Mouse (Mus musculus) forebrain, embryonic 14.5 days (tissue): Measurements from ENCODE around the gene Sec22b. TPM values are rescaled to one million over a fixed set of nuclear protein-coding genes. Genes with fewer than 3 reads are reported as not detected.

Experiments used
- ATAC-seq: fragments of 200-750 bp; cut with Nextera tagmentation; 2 replicates; pipeline ENCODE4 v1.8.0; 2017; ENCODE audit warnings: mild to moderate bottlenecking, moderate library complexity
- DNase-seq: peaks from one replicate; pipeline ENCODE4 v3.0.0-alpha.2; 2015; ENCODE audit warnings: low spot score
- H3K27ac ChIP-seq: fragments of 300-500 bp; sonication (generic); 2 replicates; pipeline ENCODE4 v1.5.1; 2014; ENCODE audit warnings: low read depth, mild to moderate bottlenecking, control low read depth, low read length, moderate library complexity
- H3K27me3 ChIP-seq: fragments of 300-500 bp; sonication (generic); replicated peaks from 2 replicates; pipeline ENCODE4 v1.6.1; 2014; ENCODE audit warnings: low read length, control low read depth, mixed read lengths; ENCODE audit not compliant: control insufficient read depth, insufficient read depth
- H3K36me3 ChIP-seq: fragments of 300-500 bp; sonication (generic); 2 replicates; pipeline ENCODE4 v1.6.1; 2014; ENCODE audit warnings: low read length, control low read depth; ENCODE audit not compliant: control insufficient read depth, insufficient read depth
- H3K4me1 ChIP-seq: fragments of 300-500 bp; sonication (generic); 2 replicates; pipeline ENCODE4 v1.6.1; 2014; ENCODE audit warnings: antibody characterized with exemption, low read length, control low read depth; ENCODE audit not compliant: control insufficient read depth, insufficient read depth
- H3K4me2 ChIP-seq: fragments of 300-500 bp; sonication (generic); 2 replicates; pipeline ENCODE4 v1.6.1; 2014; ENCODE audit warnings: mild to moderate bottlenecking, control low read depth, low read length
- H3K4me3 ChIP-seq: fragments of 300-500 bp; sonication (generic); 2 replicates; pipeline ENCODE4 v1.5.1; 2014; ENCODE audit warnings: low read depth, low read length, control low read depth
- H3K9ac ChIP-seq: fragments of 300-500 bp; sonication (generic); 2 replicates; pipeline ENCODE4 v1.6.1; 2014; ENCODE audit warnings: mild to moderate bottlenecking, low read length, control low read depth, moderate library complexity
- H3K9me3 ChIP-seq: fragments of 300-500 bp; sonication (generic); replicated peaks from 2 replicates; pipeline ENCODE4 v1.6.1; 2016; ENCODE audit warnings: low read length, control low read depth, mixed read lengths; ENCODE audit not compliant: control insufficient read depth
- WGBS: fragments of 180-500 bp; shearing (Covaris S2); extraction: QIAGEN DNeasy Blood & Tissue Kit; methylation state at CpG from one replicate; pipeline ENCODE4 v1.1.7; 2014; 5-methylcytosine and 5-hydroxymethylcytosine counted together
- polyA plus RNA-seq: library from polyadenylated mRNA; unstranded; fragments of >200 nt; fragmentation: Nextera tagmentation; extraction: Ambion mirVana; gene quantifications from 2 replicates; pipeline ENCODE4 v1.2.1, GENCODE M21; 2014

Gene Sec22b
- polyA plus RNA-seq, 1 experiment from 2014 or later: 130 TPM

GRCm38 (mm10) chr3:97888168-97888901 is 12.7 kb upstream of the Sec22b start, which contains the start of gene Pde4dip:
Gene Pde4dip, minus strand, starts transcription at chr3:97888707.
- no peaks in the 10 kb centered on the region; the same call in 1 of the 2 replicates for H3K4me1 ChIP-seq

GRCm38 (mm10) chr3:97890205-97890604 is 10.8 kb upstream of the Sec22b start:
- ATAC-seq: no peak

More at GRCm38 (mm10) chr3:97888168-97888901, 12.7 kb upstream of the Sec22b start, which contains the start of gene Pde4dip:
- no peaks in the 10 kb centered on the region for H3K9me3 ChIP-seq
- H3K27me3 ChIP-seq: 0 out of 2 replicates have a peak, but pooled peaks cover 6% of the 10 kb centered on the region
- WGBS: 2% methylated on average over 44 of the region's 44 CpGs
- H3K4me2 ChIP-seq: peak within 1 kb of the TSS; percentile 92
- H3K4me3 ChIP-seq: peak within 1 kb of the TSS; percentile 53
- peak within 1 kb of the TSS; percentile 48; the same call in 1 of the 2 replicates for H3K27ac ChIP-seq
- peak within 1 kb of the TSS; percentile 71 for H3K9ac ChIP-seq
- no peaks in the 10 kb centered on the region for H3K36me3 ChIP-seq
- DNase-seq (peak; percentile 70), ATAC-seq (peak; percentile 82)

GRCm38 (mm10) chr3:97894695-97895094 is 6.3 kb upstream of the Sec22b start:
- no peak overlapping the region for H3K4me3 ChIP-seq
- H3K4me1 ChIP-seq: no peaks in the 10 kb centered on the region
- H3K9me3 ChIP-seq: no peaks in the 10 kb centered on the region
- no peak overlapping the region for H3K9ac ChIP-seq
- no peaks in the 10 kb centered on the region for H3K27me3 ChIP-seq
- no peaks in the 10 kb centered on the region for H3K36me3 ChIP-seq
- ATAC-seq (no peak), DNase-seq (no peak)
- no peak overlapping the region for H3K27ac ChIP-seq
- WGBS: 45% methylated on average over 6 of the region's 6 CpGs
- H3K4me2 ChIP-seq: no peak overlapping the region

More at GRCm38 (mm10) chr3:97890205-97890604, 10.8 kb upstream of the Sec22b start:
- H3K27ac ChIP-seq: no peak overlapping the region
- WGBS: 73% methylated on average over 6 of the region's 6 CpGs
- no peak overlapping the region for H3K4me2 ChIP-seq
- 0 out of 2 replicates have a peak, but pooled peaks cover 6% of the 10 kb centered on the region for H3K27me3 ChIP-seq
- no peak overlapping the region for H3K4me3 ChIP-seq
- no peaks in the 10 kb centered on the region for H3K9me3 ChIP-seq
- no peaks in the 10 kb centered on the region for H3K36me3 ChIP-seq
- no peak for DNase-seq
- no peaks in the 10 kb centered on the region; the same call in 1 of the 2 replicates for H3K4me1 ChIP-seq
- no peak overlapping the region for H3K9ac ChIP-seq

DNA sequence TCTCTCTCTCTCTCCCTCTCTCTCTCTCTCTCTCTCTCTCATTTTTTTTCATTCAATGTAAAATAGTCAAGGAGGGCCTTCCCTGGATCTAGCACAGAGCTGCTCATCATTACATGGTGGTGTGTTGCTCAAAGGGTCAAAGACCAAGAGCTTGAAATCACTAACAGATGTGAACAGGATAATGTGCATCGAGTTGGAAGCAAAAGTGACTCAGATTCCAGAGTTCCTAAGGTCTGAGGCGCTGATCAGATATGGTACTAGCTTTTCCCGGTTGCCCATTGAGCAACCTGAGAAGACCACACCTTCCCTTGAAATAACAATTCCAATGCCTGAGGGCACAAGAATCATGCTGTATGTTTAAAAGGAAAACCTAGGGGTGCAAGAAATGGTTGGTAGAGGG is 2.6 kb upstream of the Sec22b start:
- Histone ChIP-seq H3K4me2 (no peak overlapping the region), H3K9me3 (no peaks in the 10 kb centered on the region), H3K4me3 (no peak overlapping the region), H3K9ac (no peak overlapping the region), H3K27ac (no peak overlapping the region), H3K27me3 (no peaks in the 10 kb centered on the region), H3K36me3 (no peaks in the 10 kb centered on the region), H3K4me1 (peaks cover 12% of the 10 kb centered on the region)
- 78% methylated on average over 3 of the region's 3 CpGs for WGBS
- DNase-seq (no peak), ATAC-seq (no peak)

DNA sequence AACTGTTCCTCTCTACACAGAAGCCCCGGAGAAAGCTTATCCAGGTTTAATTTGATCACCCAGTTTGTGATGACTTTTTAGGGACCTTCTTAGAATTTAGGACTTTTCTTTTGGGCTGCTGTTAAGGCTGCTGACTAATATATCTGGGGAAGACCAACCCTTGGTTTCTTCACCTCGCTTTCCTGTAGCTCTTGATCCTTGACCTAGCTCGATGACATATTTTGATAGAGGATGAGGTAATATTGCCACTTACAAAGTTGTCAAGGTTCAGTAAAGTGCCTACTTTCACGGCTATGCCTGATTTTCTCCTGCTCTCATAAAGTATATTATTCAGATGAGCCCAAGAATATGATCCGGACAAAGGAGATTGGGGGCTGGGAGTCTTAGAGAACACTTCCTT is 596 bp downstream of the Sec22b start:
- H3K9ac ChIP-seq: peak overlapping the region; percentile 94
- 24% methylated on average over 5 of the region's 5 CpGs for WGBS
- H3K4me2 ChIP-seq: peak overlapping the region; percentile 73
- no peak overlapping the region for H3K27ac ChIP-seq
- no peaks in the 10 kb centered on the region for H3K27me3 ChIP-seq
- H3K36me3 ChIP-seq: no peaks in the 10 kb centered on the region
- peak overlapping the region; percentile 94 for H3K4me3 ChIP-seq
- no peak for ATAC-seq
- no peak for DNase-seq
- H3K9me3 ChIP-seq: no peaks in the 10 kb centered on the region
- H3K4me1 ChIP-seq: peaks cover 12% of the 10 kb centered on the region

DNA sequence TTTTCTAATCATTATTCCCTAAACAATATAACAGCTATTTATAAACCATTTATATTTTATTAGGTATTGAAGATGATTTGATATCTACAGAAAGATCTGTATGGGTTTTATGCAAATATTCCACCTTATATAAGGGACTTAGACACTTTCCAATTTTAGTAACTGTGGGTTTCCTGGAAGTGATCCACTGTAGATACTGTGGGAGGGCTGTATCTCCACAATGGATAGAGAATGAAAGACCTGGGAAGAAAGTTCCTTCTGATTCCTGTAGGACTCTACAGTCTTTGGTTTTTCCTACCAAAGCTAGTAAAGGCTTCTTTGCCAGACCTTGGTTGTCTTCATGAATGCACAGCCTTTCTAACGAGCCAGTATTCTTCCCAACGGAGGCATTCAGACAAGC is 8.7 kb downstream of the Sec22b start:
- H3K4me1 ChIP-seq: no peaks in the 10 kb centered on the region
- H3K9me3 ChIP-seq: no peaks in the 10 kb centered on the region
- ATAC-seq: no peak
- no peaks in the 10 kb centered on the region for H3K27me3 ChIP-seq
- WGBS: 12% methylated on average over 2 of the region's 2 CpGs
- DNase-seq: no peak
- H3K36me3 ChIP-seq: peaks cover 16% of the 10 kb centered on the region; the same call in 1 of the 2 replicates
- no peak overlapping the region for H3K9ac ChIP-seq
- no peak overlapping the region for H3K27ac ChIP-seq
- H3K4me3 ChIP-seq: no peak overlapping the region
- no peak overlapping the region for H3K4me2 ChIP-seq

DNA sequence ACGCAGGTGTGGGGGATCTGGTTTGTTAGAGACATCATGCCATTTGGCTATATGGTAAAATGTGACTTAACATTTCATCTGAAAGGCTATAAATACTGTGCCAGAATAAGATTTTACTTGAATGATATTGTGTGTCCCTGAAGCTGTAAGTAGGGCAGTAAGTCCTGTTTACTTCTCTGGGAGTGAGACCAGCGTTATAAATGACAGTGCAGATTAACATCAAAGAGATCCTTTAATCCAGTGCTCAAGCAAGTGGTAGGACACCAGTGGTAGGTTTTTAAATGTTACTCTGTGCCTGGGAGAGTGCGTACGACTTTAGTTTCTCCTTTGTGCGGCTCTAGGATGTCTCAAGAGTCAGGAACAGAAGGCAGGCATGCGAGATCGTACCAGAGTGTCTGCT is 10.1 kb downstream of the Sec22b start:
- WGBS: 87% methylated on average over 7 of the region's 7 CpGs
- ATAC-seq: no peak
- H3K4me1 ChIP-seq: no peaks in the 10 kb centered on the region
- no peak for DNase-seq
- H3K9ac ChIP-seq: no peak overlapping the region
- peaks cover 21% of the 10 kb centered on the region; the same call in 1 of the 2 replicates for H3K36me3 ChIP-seq
- H3K27me3 ChIP-seq: no peaks in the 10 kb centered on the region
- no peaks in the 10 kb centered on the region for H3K9me3 ChIP-seq
- no peak overlapping the region for H3K4me3 ChIP-seq
- no peak overlapping the region for H3K4me2 ChIP-seq
- H3K27ac ChIP-seq: no peak overlapping the region

DNA sequence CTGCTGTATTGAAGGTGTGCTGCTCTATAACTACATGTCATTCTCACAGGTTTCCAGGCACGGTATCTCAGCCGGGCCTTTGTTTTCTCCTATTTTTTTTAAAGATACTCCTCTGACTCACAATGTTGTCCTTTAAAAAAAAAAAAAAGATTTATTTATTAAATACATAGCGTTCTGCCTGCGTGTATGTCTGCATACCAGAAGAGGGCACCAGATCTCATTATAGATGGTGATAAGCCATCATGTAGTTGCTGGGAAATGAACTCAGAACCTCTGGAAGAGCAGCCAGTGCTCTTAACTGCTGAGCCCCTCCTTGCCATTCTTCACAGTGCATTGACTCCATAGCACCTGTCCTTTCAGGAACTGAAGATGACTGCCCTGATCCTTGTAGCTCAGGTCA is 14.1 kb downstream of the Sec22b start:
- no peak overlapping the region for H3K4me2 ChIP-seq
- no peaks in the 10 kb centered on the region for H3K9me3 ChIP-seq
- no peak overlapping the region for H3K9ac ChIP-seq
- DNase-seq (peak; percentile 57), ATAC-seq (no peak)
- 78% methylated on average over 4 of the region's 4 CpGs for WGBS
- no peaks in the 10 kb centered on the region for H3K4me1 ChIP-seq
- H3K27ac ChIP-seq: no peak overlapping the region
- no peak overlapping the region for H3K4me3 ChIP-seq
- H3K27me3 ChIP-seq: no peaks in the 10 kb centered on the region
- H3K36me3 ChIP-seq: peaks cover 34% of the 10 kb centered on the region

GRCm38 (mm10) chr3:97918885-97919550 is 18.0 kb downstream of the Sec22b start:
- no peaks in the 10 kb centered on the region for H3K4me1 ChIP-seq
- DNase-seq: no peak
- no peaks in the 10 kb centered on the region for H3K9me3 ChIP-seq
- H3K4me2 ChIP-seq: no peak overlapping the region
- H3K27me3 ChIP-seq: no peaks in the 10 kb centered on the region
- 97% methylated on average over 10 of the region's 10 CpGs for WGBS
- H3K27ac ChIP-seq: no peak overlapping the region
- peaks cover 62% of the 10 kb centered on the region for H3K36me3 ChIP-seq
- ATAC-seq: no peak
- H3K4me3 ChIP-seq: no peak overlapping the region
- no peak overlapping the region for H3K9ac ChIP-seq
